Mouse (Mus musculus): ENCODE results near the gene Rasgrf2.

The Rasgrf2 gene

GRCm38 (mm10) chr13:92041584-92042563 is 89.6 kb downstream of the Rasgrf2 start:
- no peak for DNase-seq

DNA sequence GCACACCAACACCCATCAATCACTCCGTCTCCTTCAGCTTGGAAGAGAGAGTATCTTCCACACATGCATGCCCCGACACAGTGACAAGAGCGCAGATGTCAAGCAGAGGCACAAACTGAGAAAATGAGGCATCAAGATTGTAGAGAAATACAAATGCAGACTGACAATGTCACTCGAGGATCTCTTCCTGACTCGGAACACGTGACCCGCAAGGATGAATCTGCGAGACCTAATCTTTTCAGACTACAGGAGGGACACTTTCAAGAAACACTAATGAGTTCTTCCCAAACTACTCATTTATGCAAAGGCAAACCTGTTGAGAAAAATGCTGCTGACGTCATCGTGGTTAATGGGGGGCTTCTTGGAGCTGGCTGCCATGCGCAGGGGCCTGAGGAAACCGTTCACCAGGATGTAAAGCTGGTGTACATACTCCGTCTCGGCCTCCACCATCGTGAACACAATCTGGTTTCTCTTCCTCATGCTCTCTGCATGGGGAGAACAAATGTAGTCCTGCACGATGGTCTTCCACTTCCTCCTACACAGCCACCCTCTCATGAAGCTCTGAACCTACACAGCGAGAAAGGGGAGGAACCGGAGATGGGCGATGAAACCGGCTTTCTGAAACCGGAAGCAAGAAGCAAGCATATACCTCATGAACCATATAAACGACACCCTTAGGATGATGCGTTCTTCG is 100.9 kb downstream of the Rasgrf2 start:
- no peak for DNase-seq

DNA sequence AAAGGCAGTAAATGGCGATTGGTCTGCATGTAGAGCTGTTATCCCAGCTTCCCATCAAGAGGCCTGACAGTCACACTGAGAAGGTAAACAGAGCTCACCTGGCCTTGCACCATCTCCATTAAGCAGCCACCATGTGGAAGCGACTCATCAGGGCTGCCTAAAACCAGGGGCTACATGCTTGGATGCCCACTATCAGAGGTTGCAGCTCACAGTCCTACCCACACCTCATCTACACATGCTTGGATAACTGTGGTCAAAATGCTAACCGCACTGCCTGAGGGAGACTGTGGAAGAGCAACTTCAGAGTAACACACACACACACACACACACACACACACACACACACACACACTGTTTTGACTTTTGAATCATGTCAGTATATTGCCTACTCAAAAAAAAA is 101.8 kb downstream of the Rasgrf2 start:
- no peak for DNase-seq

GRCm38 (mm10) chr13:92027951-92028350 is 103.5 kb downstream of the Rasgrf2 start:
- DNase-seq: no peak

DNA sequence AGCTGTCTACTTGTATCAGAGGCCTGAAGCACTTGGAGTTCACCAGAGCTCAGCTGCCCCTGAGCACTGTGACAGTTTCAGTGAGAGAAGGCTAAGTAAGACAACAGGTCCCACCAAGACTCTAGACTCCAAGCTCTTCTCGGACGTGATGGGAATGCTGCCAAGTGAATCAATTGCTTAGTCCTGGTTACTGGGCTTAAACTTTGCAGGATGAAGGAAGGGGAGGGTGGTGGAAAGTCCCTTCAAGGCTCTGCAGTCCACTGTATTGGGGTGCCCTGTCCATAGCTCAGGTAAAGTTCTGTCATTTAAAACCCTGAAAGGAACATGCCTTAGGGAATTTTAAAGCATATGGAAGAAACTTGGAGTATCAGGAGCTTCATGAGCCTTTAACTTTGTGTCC is 104.8 kb downstream of the Rasgrf2 start:
- DNase-seq: no peak

DNA sequence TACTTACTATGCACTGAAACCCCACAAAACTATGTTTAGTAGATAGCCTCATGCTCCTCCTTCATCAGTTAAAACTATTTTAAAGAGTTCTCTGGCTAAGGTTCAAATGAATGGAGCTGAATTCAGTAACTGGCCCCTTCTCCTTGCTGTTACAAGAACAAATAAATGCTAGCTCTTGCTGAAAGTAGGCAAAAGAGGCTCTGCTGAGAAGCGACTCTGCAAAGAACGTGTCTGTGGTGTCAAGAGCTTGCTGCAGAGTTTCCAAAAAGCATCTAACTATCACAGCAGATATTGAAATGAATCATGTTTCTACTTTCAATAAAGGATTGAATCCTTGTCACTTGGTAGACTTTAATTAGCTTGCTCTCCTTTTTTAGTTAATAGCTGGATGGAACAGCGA is 106.3 kb downstream of the Rasgrf2 start:
- DNase-seq: no peak

GRCm38 (mm10) chr13:92022202-92022601 is 109.3 kb downstream of the Rasgrf2 start:
- no peak for DNase-seq

DNA sequence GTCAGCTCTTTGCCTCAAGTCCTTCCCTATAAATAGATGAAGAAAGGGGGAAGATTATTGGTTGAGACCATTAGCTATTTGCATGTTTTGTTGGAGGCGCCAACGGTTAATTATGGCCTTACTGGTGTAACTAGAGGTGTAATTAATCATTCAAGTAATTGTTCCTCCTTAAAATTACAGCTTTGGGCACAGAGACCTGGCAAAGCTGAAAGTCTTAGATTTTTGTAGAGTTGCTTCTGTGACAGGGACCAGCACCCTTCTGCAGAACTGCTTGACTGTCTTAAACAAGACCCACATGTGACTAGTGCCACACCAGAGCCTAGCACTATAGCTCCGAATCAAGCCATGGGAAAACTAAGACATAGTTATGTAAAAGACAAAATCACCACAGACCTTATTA is 134.5 kb downstream of the Rasgrf2 start:
- DNase-seq: no peak

GRCm38 (mm10) chr13:91991412-91991811 is 140.0 kb downstream of the Rasgrf2 start:
- no peak for DNase-seq

- no peak for DNase-seq
Observed at GRCm38 (mm10) chr13:91990709-91991284, 140.7 kb downstream of the Rasgrf2 start.

DNA sequence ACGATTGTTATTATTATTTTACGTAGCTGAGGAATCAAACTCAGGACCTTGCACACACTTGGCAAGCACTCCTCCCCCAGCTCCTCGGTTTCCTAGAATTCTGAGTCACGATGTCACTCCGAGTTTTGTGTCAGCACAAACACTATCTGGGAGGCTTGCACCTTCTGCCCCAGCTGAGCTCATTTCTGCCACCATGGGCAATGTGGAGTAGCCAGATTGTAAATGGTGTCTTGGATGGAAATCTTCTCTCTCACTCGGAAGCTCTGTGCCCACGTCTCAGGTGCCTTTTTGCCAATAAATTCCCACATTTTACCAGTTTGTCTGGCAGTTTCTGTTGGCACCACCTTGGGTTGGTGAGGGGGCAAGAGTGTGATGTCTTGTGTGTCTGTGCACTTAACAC is 143.1 kb downstream of the Rasgrf2 start:
- no peak for DNase-seq

GRCm38 (mm10) chr13:91986958-91987357 is 144.5 kb downstream of the Rasgrf2 start:
- no peak for DNase-seq

- no peak for DNase-seq
Observed at GRCm38 (mm10) chr13:91985915-91986589, 145.4 kb downstream of the Rasgrf2 start.

GRCm38 (mm10) chr13:91985019-91985418 is 146.4 kb downstream of the Rasgrf2 start:
- DNase-seq: no peak

GRCm38 (mm10) chr13:91982080-91982479 is 149.4 kb downstream of the Rasgrf2 start:
- no peak for DNase-seq

DNA sequence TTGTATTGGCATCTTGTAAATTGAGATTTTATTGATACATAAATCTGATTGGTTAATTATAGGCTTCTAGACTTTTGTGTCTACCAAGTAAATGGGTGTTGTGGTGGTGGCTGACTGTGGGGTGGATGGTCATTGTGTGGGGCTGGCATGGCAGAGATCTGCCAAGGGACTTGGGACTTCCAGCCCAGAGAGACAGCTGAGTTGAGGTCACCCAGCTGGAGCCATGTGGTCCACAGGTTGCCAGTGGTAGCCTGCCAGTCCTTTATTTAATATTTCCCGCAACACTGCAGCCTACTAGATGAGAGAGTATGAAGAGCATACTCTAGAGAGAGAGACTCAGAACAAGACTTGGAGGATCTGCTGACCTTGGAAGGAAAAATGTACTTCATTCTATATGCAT is 150.0 kb downstream of the Rasgrf2 start:
- no peak for DNase-seq

- DNase-seq: no peak
Observed at GRCm38 (mm10) chr13:91976971-91977370, 154.5 kb downstream of the Rasgrf2 start.

DNA sequence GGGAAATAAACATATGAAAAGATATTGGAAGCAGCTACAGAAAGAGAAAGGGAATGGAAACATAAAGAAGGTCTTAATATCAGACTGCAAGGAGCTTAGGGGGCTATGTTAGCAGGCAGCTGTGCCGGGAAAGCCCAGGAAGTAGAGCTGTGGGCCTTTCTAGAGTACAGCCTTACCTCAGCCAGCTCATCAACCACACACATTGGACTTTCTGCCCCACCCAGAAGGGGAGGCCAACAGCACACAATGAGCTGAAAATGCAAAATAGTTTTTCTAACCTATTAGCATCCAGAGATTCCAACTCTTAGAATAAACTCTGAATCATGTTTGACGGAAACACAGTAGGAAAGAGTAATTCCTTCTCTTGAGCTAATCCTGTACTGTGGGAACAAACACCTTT is 154.9 kb downstream of the Rasgrf2 start:
- no peak for DNase-seq

GRCm38 (mm10) chr13:91974154-91974553 is 157.3 kb downstream of the Rasgrf2 start:
- DNase-seq: no peak

GRCm38 (mm10) chr13:91971246-91971645 is 160.2 kb downstream of the Rasgrf2 start:
- DNase-seq: no peak

DNA sequence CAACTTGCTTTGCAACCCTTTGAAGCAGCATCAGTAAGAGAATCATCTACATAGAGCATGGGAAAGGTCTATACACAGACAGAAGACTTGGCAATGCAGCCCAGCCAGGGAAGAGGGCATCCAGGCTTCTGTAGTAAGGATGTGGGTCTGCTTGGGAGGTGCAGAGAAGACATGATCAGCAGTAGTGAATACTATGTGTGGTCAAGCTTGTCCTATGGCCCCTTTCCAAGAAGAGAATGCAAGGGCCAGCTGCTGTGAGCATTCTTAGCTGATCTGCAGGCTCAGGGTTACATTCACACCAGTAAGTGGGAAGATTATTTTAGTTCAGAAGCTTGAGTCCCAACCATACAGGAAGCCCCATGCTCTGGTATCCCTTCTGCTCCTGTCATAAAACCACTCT is 175.0 kb downstream of the Rasgrf2 start:
- DNase-seq: no peak

GRCm38 (mm10) chr13:91955646-91956045 is 175.8 kb downstream of the Rasgrf2 start:
- DNase-seq: no peak

DNA sequence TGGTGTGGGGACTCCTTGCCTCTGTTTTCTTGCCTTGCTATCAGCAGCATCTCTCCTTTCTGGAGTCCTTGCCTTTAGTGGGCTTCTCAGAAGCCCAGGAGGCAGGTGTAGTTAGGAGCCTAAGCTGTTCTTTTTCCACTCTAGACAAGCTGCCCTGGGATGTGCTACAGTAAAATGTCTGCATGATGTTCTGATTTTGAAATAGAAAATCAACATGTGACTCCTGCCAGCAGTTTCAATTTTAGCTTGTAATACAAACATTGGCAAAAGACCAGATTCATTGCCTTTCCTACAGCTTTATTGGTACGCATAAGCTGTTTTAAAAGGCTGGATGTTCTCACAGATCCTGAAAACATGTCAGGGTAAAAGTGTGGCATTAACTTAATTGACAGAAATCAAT is 176.3 kb downstream of the Rasgrf2 start:
- DNase-seq: no peak
